Mouse (Mus musculus) E14TG2a.4 (cell line): ENCODE results near the gene Ahnak.

ENCODE experiments used
- CTCF ChIP-seq: conservative IDR thresholded peaks from 2 replicates; pipeline ENCODE4 v1.5.1; 2014; ENCODE audit warnings: low read length
- NANOG ChIP-seq: IDR thresholded peaks from 2 replicates; pipeline ENCODE4 v1.6.1; 2014; ENCODE audit warnings: borderline replicate concordance, low read length, mixed read lengths
- POU5F1 ChIP-seq: IDR thresholded peaks from 2 replicates; pipeline ENCODE4 v1.6.1; 2014; ENCODE audit warnings: low read length, borderline replicate concordance

GRCm38 (mm10) chr19:8975491-8975890, 13.6 kb upstream of the Ahnak start:
- TF ChIP-seq CTCF: no peak
- TF ChIP-seq NANOG: no peak
- no peak for TF ChIP-seq POU5F1
